Mouse (Mus musculus) 3134 (cell line): Measurements from ENCODE around the gene Olfr1395.
"Not testable (repeated sequence)": the region's sequence is repeated elsewhere in the genome, so short reads cannot be mapped to it uniquely, and the experiment has no call there.

Source experiments
- DNase-seq: peaks from one replicate; pipeline ENCODE4 v3.0.0-alpha.2; 2011; ENCODE audit warnings: low spot score; ENCODE audit not compliant: insufficient read length; ENCODE audit errors: extremely low read depth

The Olfr1395 gene

DNA sequence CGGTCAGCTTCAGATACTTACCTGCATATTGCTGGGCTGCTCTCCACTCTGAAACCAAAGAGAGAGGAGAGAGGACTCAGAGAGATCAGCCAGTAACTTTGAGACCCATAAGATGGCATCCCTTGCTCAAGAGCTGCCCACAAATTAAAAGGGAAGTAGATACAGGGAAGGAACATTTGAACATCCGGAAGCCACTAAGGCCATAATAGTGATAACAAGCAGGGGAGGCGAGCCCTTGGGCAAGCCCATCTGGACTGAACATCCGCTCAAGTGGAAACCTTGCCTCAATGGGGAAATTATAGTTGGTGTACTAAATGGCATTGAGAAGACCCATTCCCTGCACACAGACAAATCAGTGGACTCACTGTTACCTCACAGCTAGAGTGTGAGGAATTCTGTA lies 28.5 kb downstream of the Olfr1395 start:
- no peak for DNase-seq

DNA sequence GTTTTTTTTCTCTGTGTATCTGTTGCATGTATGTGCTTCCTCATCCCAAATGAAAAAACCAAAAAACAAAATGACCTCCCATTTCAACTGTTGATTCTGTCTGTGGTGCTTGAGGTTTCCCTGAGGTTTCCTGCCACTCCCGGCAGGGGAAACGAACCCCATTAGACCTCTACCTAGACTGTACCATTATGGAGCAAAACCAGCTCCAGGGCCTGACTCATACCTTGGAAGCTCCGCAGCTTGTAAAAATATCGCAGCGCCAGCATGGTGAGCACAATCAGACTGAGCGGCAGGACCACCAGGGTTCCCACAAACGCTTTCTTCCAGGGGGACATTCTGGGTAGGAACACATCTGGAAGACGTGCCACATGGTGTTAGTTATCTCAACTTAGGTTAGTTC lies 33.3 kb downstream of the Olfr1395 start:
- DNase-seq, result no peak

DNA sequence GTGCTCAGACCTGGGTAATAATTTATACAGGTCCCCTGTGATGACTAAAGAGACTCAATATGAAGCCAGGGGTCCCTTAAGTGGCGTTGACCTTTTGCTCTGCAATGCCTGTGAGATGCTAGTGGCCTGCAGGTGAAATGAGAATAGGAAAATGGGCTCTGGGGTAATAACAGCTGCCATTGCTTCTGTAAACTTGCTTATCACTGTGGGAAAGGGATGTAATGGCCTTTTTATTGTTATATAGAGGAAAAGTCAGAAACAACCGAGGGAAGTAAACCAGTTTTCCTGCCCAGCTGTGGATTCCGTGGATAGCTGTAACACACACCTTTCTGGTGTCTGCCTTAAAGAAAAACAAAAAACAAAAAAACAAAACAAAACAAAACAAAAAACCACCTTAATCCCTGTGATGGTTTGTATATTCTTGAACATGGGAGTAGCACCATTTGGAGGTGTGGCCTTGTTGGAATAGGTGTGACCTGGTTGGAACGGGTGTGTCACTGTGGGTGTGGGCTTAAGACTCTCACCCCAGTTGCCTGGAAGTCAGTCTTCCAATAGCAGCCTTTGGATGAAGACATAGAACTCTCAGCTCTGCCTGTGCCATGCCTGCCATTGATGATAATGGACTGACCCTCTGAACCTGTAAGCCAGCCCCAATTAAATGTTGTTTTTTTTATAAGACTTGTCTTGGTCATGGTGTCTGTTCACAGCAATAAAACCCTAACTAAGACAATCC lies 34.1 kb downstream of the Olfr1395 start:
- DNase-seq, result not testable (repeated sequence)

DNA sequence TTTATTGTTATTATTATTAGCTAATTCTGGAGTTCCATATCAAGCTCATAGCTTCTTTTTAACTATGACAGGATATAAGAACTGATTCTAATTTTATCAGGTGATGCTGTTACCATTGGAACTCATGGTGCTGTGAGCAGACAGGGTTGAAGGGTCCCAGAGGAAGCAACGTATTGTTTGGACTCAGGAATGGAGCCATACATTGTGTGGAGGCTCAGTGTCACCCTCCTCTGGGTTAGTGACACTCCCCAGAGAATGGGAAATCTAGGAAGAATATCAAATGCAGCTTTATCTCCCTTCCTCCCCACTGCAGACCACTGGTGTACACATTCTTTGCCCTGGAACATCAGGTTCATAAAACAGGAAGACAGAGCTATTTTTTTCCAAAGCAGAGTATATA lies 41.1 kb downstream of the Olfr1395 start:
- DNase-seq, result no peak

DNA sequence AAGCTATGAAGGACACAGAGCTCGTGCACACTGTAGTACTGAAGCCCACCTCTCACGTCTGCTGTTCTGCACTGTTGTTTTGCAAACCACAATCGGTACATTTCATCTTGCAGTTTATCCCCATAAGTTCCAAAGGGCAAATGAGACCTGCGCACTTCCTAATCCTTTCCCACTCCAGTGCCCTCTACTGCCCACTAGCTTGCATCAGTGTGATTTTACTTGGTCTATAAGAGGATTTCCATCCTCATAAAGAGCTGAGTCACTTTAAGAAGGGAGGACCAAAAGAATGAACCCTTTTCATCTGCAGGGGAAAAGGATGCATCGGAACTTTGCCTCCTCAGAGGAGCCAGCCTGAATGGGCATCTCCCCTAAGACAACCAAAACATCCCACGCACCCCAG lies 44.4 kb downstream of the Olfr1395 start:
- DNase-seq, result no peak

DNA sequence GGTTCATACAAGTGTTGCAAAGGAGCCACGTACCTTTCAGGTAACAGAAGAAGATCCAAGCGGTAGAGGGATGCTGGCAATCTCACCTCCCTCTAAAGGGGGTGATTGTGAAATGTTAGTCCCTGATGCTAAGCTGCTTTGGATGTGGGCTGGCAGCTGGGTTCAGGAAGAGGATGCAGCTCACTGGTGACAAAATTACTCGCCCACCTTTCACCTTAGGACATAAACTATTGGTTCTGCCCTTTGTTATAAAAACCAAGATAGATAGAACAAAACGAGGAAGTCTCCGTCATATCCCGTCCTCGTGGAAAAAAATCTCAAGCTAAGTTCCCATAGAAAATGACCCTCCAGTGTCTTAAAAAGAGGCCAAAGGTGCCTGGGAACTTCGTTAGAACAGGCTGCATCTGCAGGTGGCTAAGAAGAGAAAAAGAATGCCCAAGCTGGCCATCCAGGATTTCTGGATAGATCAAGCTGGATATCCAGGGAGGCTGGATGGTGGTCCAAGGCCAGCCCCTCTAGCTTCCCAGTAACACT lies 44.9 kb downstream of the Olfr1395 start, which contains the start of gene Btnl9:
Btnl9 (minus strand) TSS at position 205 of the 534 bp plus-strand sequence.
- DNase-seq, result no peak

DNA sequence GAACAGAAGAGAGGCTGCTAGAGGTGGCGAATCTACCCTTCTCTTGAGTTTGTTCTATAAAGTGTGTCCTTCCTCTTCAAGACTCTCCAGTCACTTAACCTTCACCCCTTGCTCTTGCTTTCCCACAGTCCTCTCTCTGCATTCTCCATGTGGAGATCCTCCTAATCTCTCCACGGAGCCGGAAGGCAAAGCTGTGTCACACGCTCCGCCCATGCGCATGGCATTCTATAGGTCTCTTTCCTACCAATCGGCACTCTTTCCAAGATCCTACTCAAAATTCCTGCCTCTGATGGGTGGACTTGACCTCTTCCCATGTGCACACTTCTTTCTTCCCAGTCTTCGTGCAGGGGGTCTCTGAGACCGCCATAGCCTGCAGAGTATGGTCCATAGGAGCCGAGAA lies 45.6 kb downstream of the Olfr1395 start:
- no peak for DNase-seq

DNA sequence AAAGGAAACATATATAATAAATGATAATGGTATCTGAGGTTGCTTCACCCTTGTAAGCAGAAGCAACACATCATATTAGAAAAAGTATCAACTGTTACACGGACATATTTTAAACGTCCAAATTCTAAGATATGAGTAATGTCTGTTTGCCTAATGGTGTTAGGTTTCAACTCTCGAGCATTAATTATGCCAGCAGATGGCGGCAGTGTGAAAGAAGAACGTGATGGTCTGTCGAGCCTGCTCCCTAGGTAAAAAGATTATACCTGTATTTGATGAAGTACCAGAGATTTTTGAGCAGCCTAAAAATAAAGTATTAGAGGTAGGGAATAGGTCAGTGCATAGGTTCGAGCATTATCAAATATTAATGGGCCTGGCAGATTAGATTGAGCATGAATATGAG lies 47.7 kb downstream of the Olfr1395 start:
- no peak for DNase-seq

DNA sequence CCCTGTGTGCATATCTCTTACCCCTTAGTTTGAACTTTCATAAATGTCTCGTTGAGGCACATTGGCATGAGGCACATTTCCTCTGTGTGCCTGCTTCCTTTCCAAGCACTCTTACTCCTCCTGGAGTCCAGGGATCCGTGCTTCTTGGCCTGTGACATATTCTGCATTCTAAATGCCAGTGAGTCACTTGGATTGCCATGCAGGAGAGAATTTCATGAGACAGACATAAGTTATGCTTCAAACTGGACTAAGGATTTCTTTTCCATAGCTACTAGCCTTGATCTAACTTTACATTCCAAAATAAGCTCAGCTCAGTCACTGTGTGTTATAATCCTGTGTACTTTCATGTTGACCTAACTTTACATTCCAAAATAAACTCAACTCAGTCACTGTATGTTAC lies 49.0 kb downstream of the Olfr1395 start:
- no peak for DNase-seq

DNA sequence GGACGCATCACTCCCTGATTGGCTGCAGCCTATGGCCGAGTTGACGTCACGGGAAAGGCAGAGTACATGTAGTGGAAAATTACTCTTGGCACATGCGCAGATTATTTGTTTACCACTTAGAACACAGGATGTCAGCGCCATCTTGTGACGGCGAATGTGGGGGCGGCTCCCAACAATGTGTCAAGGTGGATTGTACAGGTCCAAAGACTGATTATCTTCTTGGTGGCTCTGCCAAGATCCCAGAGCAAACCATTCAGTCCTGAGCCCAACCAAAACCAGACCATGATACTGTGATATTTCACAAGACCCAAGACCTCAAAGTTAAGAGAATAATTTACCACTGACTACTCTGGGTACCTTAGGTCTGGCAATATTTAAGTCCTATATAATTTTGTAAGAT lies 52.7 kb downstream of the Olfr1395 start:
- not testable (repeated sequence) for DNase-seq

DNA sequence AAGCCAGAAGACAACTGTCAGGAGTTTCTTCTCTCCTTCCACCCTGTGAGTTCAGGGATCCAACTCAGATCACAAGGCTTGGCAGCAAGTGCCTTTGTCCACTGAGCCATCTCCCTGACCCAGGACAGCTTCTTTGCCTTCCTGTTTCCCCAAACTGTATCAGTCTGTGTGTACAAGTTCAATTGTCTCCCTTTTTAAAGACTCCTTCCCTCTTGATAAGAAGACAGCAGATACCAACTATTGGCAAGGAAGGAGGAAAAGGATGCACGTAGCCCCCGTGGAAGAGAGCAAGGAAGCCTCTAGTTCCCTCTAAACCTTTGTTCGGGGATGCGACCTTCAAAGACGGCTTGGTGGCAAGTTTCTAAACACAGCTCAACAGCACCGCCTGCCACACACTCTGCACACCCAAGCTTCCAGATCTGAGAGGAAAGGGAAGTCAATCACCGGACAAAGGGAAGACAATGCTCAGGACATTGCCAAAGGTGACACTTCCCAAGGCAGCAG lies 53.8 kb downstream of the Olfr1395 start:
- DNase-seq, result no peak
